Mouse (Mus musculus) kidney, postnatal 36 days (tissue): ENCODE results near the gene Aff1.

Experiments used
- DNase-seq, 2 experiments: peaks; one replicate each; pipeline ENCODE4 v3.0.0; 2021 to 2022; ENCODE audit warnings: mixed read lengths in 2 of 2

Aff1 gene

DNA sequence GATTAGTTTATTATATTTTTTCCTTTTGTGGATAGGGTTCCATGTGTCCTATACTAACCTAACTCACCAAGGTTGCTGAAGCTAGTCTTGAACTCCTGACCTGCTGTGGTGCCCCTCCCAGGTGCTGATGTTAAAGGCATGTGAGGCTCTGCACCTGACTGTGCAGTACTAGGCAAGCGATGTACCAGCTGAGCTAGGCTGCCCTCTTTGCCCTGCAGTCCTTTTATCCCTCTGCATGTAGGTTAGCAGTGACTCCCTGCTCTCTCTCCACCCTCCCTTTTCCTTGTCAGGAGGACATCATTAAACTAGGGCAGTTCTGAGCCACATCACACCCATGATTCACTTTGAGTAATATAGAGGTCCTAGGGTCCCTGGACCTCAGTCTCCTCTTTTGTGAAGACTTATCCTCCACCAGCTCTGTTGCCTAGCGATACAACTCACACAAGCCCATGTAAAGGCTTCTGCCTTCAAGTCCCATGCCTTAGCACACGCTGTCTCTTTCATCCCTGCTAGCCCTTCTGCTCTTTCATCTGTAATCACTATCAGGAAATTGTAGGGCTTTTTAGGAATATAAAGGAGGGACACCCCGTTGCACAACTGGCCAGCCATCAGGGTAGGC is 35.7 kb downstream of the Aff1 start:
- DNase-seq: no peak

GRCm38 (mm10) chr5:103729225-103729624 is 37.1 kb downstream of the Aff1 start:
- no peak for DNase-seq

DNA sequence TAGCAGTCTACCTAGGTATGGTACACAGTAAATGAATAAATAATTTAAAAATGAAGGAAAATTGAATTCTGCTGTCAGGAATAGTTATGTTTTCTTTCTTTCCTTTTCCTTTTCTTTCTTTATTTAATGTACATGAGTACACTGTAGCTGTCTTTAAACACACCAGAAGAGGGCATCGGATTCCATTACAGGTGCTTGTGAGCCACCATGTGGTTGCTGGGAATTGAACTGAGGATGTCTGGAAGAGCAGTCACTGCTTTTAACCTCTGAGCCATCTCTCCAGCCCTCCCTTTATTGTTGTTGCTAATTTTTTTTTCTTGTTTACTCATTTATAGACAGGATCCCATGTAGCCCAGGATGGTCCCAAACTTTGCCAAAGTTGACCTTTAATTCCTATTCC is 38.0 kb downstream of the Aff1 start:
- no peak for DNase-seq

DNA sequence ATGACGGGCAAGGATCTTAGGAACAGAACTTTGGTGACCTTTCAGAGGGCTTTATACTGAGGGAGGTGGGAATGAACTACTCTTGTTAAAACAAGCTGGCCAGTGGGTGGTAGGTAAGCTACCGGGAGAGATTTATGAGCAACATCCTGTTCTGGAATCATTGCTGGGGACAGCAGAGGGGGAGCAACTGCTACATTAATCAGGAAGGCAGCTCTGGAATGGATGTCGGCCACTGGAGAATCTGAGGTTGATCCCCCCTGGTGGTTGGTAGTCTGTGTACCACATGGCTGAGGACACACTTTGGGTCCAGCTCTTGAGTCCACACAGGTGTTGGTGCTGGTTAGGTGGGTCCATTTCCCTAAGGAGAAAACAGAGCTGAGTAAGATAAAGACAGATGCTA is 38.6 kb downstream of the Aff1 start:
- DNase-seq: no peak

DNA sequence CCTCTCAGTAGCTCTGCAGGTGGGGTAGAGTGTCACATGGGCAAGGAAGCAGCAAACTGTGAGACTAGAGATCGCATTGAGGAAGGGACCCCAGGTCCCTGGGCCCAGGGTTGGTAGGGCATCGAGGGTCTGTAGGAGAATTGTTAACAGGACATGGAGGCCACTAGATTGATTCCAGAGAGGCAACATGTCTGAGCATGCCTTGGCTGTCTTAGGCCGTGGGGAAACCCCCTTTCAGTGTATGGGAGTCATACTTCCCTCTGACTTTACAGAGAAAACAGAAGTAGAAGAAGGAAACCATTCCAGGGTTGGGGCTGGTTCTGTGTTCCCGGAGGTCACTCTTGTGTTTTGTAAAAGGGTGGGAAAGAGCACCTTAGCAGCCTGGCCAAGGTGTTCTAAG is 40.4 kb downstream of the Aff1 start:
- no peak for DNase-seq

DNA sequence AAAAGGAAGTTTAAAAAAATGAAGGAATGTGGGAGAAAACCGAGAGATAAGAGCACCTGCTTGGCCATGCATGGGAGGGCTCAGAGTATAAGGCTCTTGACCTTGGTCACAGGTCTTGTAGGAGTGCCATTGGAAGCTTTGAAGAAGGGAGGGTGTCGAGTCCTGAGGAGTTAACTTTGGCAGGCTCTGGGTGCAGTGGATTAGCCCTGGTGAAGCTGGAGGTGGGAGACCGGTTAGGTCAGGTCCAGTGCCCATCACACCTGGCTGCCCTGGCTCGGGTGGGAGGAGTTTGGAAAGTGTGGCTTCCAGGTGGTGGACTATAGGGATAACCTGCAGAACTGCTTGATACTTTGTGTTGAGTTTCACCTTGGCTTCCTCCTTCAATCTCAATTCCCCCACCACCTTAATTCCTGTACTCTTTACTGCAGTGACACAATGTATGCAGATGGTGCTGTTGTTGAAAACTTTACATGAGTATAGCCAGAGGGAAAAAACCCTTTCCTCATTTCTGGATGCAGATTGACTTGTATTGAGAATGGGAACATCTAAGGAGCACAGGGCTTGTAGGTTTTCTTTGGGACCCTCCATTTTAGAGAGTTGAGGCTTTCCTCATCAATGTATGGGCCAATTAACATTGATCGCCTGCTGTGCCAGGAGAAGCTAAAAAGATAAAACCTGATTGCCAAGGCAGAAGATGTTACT is 43.4 kb downstream of the Aff1 start:
- peak; percentile 69 to 72 for DNase-seq

DNA sequence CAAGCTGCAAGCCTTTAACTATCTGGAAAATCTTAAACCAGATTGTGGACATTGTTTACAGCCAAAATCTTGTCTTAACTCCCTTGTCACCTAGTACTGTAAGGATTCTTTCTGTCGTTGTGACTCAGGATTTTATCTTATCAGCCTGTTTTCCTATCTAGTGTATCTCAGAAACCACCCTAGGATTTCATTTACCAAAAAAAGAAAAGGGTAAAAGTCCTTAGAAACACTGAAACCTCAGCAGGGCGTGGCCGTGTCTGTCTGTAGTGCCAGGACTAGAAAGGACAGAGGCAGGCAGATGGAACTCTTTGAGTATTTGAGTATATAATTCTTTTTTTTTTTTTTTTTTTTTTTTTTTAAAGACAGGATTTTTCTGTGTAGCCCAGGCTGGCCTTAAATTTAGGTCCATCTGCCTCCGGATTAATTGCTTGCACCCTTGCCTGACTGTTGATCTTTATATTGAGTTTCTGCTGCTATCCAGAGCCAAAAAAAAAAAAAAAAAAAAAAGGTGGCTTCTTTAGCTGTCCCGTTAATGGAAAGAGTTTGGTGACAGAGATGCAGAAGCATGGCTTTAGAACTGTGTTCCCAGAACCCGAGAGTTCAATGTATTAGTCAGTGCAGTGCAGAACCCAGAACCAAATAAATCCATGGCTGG is 44.5 kb downstream of the Aff1 start:
- DNase-seq: no peak

GRCm38 (mm10) chr5:103737208-103738066 is 45.3 kb downstream of the Aff1 start:
- peak in 1 of 2 experiments; percentile 21 for DNase-seq

DNA sequence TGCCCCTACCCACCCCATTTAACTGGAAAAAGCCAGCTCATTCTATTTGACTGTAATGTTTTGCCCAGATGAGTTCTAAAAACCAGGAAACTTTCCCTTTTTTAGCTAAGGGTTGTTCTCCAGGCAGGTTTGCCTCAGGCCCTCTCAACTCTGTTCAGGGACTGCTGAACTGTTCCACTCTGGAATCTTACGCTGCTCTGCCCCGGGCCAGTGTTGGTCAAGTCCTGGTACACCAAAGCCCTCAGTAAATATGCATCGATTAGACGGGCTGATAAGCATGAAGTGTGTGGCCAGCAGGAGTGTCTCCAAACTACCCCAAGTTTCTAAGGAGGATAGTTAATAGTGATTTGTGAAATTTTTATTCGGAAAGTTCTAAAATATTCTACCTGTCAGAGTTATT is 46.3 kb downstream of the Aff1 start:
- peak; percentile 47 to 48 for DNase-seq

DNA sequence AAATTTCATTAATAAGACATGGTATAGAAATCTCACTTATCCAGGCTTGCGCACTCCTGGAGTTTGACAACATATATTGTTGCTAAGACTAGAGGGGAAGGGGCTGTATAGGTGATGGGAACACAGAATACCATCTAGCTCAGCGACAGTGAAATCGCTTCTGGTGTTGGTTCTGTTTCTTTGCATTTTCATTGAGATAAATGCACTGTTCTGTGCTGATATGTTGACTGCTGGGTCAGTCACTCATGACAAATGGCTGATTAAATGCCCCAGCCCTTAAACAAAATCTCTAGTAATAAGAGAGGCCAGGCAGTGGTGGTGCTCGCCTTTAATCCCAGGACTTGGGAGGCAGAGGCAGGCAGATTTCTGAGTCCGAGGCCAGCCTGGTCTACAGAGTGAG is 47.0 kb downstream of the Aff1 start:
- no peak for DNase-seq

DNA sequence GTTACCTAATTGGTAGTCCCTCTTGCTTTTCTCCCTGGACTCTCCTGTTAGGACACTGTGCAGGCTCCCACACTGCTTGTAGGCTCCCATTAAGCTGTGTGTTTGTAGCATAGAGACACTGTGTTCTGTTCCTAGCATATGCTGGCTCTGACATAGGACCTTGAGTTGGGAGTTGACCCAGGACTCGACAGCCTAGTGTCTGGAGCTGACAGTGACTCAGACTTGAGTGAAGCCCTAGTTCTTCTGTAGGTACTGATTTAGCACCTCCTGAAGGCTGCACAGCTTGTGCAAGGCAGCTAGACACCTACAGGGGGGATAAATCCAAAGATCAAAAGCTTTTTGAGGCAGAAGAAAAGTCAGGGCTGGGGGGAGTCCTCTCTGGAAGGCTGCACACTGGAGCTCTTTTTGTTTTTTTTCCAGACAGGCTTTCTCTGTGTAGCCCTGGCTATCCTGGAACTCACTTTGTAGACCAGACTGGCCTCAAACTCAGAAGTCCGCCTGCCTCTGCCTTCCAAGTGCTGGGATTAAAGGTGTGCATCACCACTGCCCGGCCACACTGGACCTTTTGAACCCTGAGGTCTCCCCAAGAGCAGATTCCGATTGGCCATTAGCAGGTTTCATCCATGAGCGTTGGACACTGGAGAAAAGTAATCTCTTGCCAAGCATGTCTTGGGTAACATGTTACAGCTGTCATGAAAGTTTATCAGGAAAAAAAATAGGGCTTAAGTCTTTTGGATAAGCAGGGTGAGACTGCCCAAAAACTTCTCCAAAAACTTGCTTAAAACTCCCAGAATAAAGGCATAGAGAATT is 48.1 kb downstream of the Aff1 start:
- DNase-seq: no peak

- no peak for DNase-seq
These were observed 48.7 kb downstream of the Aff1 start for GRCm38 (mm10) chr5:103740903-103741246.

GRCm38 (mm10) chr5:103741443-103741842 is 49.3 kb downstream of the Aff1 start:
- DNase-seq: no peak

- no peak for DNase-seq
These were observed 49.8 kb downstream of the Aff1 start for GRCm38 (mm10) chr5:103741992-103742391.

GRCm38 (mm10) chr5:103744531-103744930 is 52.4 kb downstream of the Aff1 start:
- DNase-seq: no peak

GRCm38 (mm10) chr5:103745635-103746034 is 53.5 kb downstream of the Aff1 start:
- DNase-seq: no peak

- DNase-seq: no peak
These were observed 54.4 kb downstream of the Aff1 start for GRCm38 (mm10) chr5:103746561-103747085.

- DNase-seq: no peak
These were observed 54.9 kb downstream of the Aff1 start for GRCm38 (mm10) chr5:103747098-103747497.

DNA sequence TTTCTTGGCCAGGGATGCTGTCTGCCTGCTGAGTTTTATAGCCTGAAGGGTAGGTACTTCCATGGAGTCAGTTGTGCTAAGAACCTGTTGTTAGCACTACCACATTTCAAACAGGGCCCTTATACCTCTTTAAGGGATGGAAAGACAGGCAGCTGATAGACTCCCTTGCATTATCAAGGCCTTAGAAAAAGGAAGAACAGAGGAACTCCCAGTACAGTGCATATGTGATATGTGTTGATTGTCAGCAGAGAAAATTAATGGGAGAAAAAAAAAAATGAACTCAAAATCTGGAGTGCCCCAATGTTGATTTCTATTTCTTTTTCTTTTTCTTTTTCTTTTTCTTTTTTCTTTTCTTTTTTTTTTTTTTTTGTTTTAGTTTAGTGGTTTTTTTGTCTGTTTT is 56.2 kb downstream of the Aff1 start:
- DNase-seq: no peak

- no peak for DNase-seq
These were observed 57.5 kb downstream of the Aff1 start for GRCm38 (mm10) chr5:103749465-103750285.
